Mouse (Mus musculus): ENCODE results near the gene Apoa4. TPM values are rescaled to one million over a fixed set of nuclear protein-coding genes. Genes with fewer than 3 reads are reported as not detected.

Gene Apoa4
- total RNA-seq, 2 experiments from 2014 or later = 0.15 TPM; not detected in 1

DNA sequence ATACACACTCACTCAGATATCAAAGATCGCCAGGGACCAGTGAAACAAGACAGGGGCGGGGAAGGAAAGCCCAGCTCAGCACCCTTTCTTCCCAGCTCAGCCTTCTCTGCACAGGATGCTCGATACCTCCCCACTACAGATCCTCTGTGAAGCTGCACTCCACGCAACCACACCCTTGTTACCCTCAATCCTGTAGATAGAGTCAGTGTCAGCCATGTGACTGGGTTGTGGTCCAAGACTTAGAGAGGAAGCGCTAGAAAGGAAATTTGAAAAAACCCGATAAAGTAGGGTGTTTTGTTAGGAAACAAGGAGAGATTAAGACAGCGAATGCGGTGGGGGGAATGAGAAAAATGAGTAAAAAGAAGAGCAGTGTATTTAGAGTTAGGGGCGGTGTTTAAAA lies 31.6 kb downstream of the Apoa4 start:
- no peak for DNase-seq (ENCODE audit: low spot score in 2 of 2)

DNA sequence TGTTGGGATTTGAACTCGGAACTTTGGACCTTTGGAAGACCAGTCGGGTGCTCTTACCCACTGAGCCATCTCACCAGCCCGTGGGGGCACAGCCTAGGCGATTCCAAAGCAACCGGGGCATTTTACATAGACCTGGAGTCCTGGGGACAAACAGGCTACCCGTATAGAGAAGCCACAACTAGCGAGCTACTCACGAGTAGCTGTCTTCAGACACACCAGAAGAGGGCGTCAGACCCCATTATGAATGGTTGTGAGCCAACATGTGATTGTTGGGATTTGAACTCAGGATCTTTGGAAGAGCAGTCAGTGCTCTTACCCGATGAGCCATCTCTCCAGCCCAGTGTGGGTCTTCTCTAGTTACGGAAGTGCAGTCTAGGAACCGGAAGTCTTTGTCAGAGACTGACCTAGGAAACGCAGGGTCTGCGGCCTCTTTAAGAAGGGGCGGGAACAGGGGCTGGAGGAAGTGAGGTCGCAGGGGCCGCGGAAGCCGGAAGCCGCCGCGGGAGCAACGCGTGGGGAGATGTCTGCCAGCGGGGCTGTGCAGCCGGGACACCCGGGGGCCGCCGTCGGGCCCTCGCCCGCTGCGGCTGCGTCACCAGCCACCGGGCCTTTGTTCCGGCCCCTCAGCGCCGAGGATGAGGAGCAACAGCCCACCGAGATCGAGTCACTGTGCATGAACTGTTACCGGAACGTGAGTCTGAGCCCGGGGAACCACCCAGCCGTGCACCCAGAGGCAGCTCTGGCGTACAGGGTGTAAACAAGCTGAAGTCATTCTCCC lies 32.4 kb downstream of the Apoa4 start, which contains the start of gene Zpr1:
Gene Zpr1 (plus strand): TSS at position 388 of the 778 bp plus-strand sequence.
- peak; percentile 73 to 85 for DNase-seq (ENCODE audit: low spot score in 2 of 2)

DNA sequence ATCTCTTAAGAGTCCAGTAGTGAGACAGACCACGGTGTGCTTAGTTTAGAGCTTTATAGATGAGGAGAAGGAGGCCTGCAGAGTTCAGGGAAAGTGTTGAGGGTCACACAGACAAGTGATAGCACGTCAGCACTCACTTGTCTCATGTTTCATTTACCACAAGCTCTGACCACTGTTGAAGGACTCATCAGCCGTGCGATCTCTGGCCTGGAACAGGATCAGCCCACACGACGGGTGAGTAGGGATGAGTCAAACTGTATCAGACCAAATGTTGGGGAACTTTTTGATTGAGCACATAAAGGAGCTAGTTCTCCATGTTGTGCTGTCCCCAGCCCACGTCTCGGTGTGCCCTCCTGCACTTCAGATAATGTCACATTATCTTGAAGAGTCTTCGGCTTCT lies 34.0 kb downstream of the Apoa4 start:
- no peak for DNase-seq (ENCODE audit: low spot score in 2 of 2)

DNA sequence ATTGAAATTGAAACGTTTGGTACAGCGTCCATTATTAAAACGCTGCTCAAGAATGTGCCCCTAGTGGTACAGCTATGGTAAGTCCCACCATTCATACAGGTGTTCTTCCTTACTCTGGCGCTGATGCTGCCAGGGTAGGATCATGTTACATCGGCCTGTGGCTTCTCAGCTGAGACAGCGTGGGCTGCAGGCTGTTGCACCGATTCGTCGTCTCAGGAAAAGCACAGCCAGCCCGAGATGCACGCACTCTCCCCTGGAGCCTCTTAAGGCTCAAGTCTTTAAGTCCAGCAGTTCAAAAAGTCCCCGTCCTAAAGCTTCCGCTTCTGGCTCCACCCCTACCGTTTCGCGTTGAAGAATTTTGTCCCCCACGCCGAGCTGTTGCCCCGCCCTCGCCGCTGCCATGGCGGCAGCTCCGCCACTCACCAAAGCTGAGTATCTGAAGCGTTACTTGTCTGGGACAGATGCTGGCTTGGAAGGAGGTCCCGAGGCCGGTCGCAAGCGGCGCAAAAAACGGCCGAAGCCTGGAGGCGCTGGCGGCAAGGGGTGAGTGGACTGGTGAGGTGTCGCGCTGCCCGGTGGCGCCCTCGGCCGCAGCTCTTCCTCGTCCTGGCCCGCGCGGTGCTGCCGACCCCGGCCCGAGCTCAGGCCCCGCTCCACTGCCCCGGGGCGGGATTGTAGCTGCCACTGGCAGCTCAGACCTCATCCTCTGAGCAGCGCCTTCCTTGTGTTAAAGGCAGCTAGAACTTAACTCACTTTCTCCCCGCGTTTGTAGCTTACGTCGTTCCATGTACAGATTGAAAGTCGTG lies 42.3 kb downstream of the Apoa4 start, which contains the start of gene Bud13:
Gene Bud13 (plus strand): TSS at position 378 of the 806 bp plus-strand sequence.
- peak; percentile 92 to 95 for DNase-seq (ENCODE audit: low spot score in 2 of 2)

Other genes with a start within 250 kb of the Apoa4 start
- gene Pafah1b2, start 228.0 kb upstream of the Apoa4 start, total RNA-seq (2021) = 100 to 1,000 TPM; 104 to 110 TPM
- 10 to 100 TPM; 62.9 to 70.1 TPM for gene Sik3, start 227.9 kb upstream of the Apoa4 start, total RNA-seq (2021)
- gene Apoa1, start 12.1 kb upstream of the Apoa4 start, total RNA-seq (2021) = 10 to 100 TPM in 1 of 2 experiments, 1 to 10 TPM in 1; 4.0 to 31.8 TPM
- not detected for gene Apoc3, start 5.1 kb upstream of the Apoa4 start, total RNA-seq (2021)
- gene Apoa5, start 27.9 kb downstream of the Apoa4 start, total RNA-seq (2021) = under 1 TPM in 1 of 2 experiments, not detected in 1; 0.39 TPM
- gene Zpr1, start 32.4 kb downstream of the Apoa4 start, total RNA-seq (2021) = 10 to 100 TPM; 21.9 to 22.2 TPM
- gene Bud13, start 42.3 kb downstream of the Apoa4 start, total RNA-seq (2021) = 10 to 100 TPM; 12.9 to 13.7 TPM
- gene 4931429L15Rik, start 79.3 kb downstream of the Apoa4 start, total RNA-seq (2021) = not detected

All from gastrocnemius, postnatal 4 days (tissue).